Mouse (Mus musculus) limb, embryonic 14.5 days (tissue): ENCODE measurements around the gene Cx3cr1. TPM values are rescaled to one million over a fixed set of nuclear protein-coding genes. Genes with fewer than 3 reads are reported as not detected.

ENCODE experiments used
- ATAC-seq: fragments of 200-750 bp; cut with Nextera tagmentation; 2 replicates; pipeline ENCODE4 v1.8.0; 2017; ENCODE audit warnings: low read depth, moderate number of reproducible peaks, moderate TSS enrichment; ENCODE audit not compliant: low FRiP score
- DNase-seq: peaks from one replicate; pipeline ENCODE4 v3.0.0-alpha.2; 2015; ENCODE audit warnings: low spot score
- H3K27ac ChIP-seq: fragments of 300-500 bp; sonication (generic); replicated peaks from 2 replicates; pipeline ENCODE4 v1.5.1; 2014; ENCODE audit warnings: low read depth, mild to moderate bottlenecking, low read length, moderate library complexity, mixed read lengths
- H3K27me3 ChIP-seq: fragments of 300-500 bp; sonication (generic); 2 replicates; pipeline ENCODE4 v1.6.1; 2014; ENCODE audit warnings: low read length, mixed read lengths; ENCODE audit not compliant: control insufficient read depth, insufficient read depth
- H3K36me3 ChIP-seq: fragments of 300-500 bp; sonication (generic); 2 replicates; pipeline ENCODE4 v1.6.1; 2014; ENCODE audit warnings: mild to moderate bottlenecking, low read length, moderate library complexity, mixed read lengths; ENCODE audit not compliant: control insufficient read depth, insufficient read depth
- H3K4me1 ChIP-seq: fragments of 300-500 bp; sonication (generic); 2 replicates; pipeline ENCODE4 v1.6.1; 2014; ENCODE audit warnings: antibody characterized with exemption, low read length, mixed read lengths; ENCODE audit not compliant: control insufficient read depth, insufficient read depth
- H3K4me2 ChIP-seq: fragments of 300-500 bp; sonication (generic); replicated peaks from 2 replicates; pipeline ENCODE4 v1.6.1; 2014; ENCODE audit warnings: low read depth, mild to moderate bottlenecking, low read length, moderate library complexity; ENCODE audit not compliant: severe bottlenecking
- H3K4me3 ChIP-seq: fragments of 300-500 bp; sonication (generic); replicated peaks from 2 replicates; pipeline ENCODE4 v1.5.1; 2014; ENCODE audit warnings: low read length
- H3K9ac ChIP-seq: fragments of 300-500 bp; sonication (generic); 2 replicates; pipeline ENCODE4 v1.6.1; 2014; ENCODE audit warnings: mild to moderate bottlenecking, low read depth, low read length, moderate library complexity; ENCODE audit not compliant: severe bottlenecking
- H3K9me3 ChIP-seq: fragments of 300-500 bp; sonication (generic); 2 replicates; pipeline ENCODE4 v1.6.1; 2016; ENCODE audit warnings: low read length; ENCODE audit not compliant: control insufficient read depth
- POLR2A ChIP-seq: fragments of 200-500 bp; IDR thresholded peaks from 2 replicates; pipeline ENCODE4 v1.8.0; 2012; ENCODE audit warnings: inconsistent platforms, mild to moderate bottlenecking, moderate library complexity, borderline replicate concordance; ENCODE audit not compliant: insufficient read depth, insufficient read length; ENCODE audit errors: extremely low read depth
- WGBS: fragments of 180-500 bp; shearing (Covaris S2); extraction: QIAGEN DNeasy Blood & Tissue Kit; methylation state at CpG from one replicate; pipeline ENCODE4 v1.1.7; 2014; 5-methylcytosine and 5-hydroxymethylcytosine counted together
- polyA plus RNA-seq, 2 experiments: library from polyadenylated mRNA; depleted of rRNA in 1 of 2; stranded (reverse) in 1 of 2; unstranded in 1 of 2; fragments of >200 nt; fragmentation: Nextera tagmentation in 1 of 2; extraction: Ambion mirVana in 1 of 2; gene quantifications; 2 replicates each; pipeline versions ENCODE4 v1.2.1 to v1.2.3; 2012 to 2014

Gene Cx3cr1
- polyA plus RNA-seq, 2 experiments: 10.1 to 11.0 TPM

DNA sequence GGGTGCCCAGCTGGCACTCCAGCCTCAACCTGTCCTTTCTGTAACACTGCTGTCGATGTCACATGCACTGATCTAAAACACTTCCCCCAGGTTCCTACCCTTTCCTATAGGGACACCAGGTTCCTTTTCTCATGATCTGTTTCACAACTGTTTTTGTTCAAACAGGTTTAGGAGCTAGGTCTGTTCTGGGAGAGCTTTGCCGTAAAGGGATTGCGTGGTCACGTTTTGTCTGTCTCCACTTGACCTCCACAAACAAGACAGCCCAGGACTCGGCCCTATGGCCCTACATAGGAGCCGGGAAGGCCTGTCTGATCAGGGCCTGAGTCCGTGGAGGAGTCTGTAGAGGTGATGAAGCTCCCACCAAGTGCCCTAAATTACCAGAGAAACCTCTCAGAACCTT is 99.9 kb downstream of the Cx3cr1 start:
- Histone ChIP-seq H3K36me3 (peaks cover 35% of the 10 kb centered on the region), H3K4me3 (no peak overlapping the region), H3K27me3 (no peaks in the 10 kb centered on the region), H3K9me3 (no peaks in the 10 kb centered on the region), H3K4me2 (no peak overlapping the region), H3K9ac (no peak overlapping the region), H3K4me1 (peaks cover 16% of the 10 kb centered on the region), H3K27ac (0 out of 2 replicates have a peak overlapping the region, but pooled peaks have one; percentile 33)
- ATAC-seq (no peak), DNase-seq (no peak)
- 80% methylated on average over 7 of the region's 7 CpGs for WGBS
- TF ChIP-seq POLR2A: no peak

DNA sequence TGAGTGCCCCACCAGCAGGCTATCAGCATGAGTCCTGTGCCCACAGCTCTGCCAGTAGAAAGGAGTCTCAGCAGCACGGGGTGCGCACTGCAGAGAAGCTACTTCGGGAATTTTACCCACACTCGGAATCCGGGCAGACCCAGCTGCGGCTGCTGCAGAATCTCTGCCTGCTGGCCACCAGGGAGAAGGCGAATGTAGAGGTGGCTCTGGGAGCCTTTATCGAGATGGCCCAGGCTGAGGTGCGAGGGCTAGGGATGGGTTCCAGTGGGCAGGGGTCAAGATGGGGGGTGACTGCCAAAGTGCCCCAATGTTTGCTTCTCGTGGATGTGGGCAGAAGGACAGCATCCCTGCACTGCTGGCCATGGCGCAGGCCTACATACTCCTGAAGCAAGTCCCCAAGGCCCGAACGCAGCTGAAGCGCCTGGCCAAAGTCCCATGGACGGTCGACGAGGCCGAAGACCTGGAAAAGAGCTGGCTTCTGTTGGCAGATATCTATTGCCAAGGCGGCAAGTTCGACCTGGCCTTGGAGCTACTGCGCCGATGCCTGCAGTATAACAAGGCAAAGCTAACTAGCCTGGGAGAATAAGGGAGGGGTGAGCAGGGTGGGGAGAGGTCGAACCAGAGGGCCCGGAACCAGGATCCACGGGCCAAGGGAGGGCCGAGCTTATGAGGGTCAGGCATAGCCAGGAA is 103.3 kb downstream of the Cx3cr1 start:
- no peaks in the 10 kb centered on the region for H3K9me3 ChIP-seq
- DNase-seq: no peak
- no peak overlapping the region for H3K27ac ChIP-seq
- H3K4me1 ChIP-seq: peaks cover 22% of the 10 kb centered on the region
- TF ChIP-seq POLR2A: no peak
- no peak overlapping the region for H3K4me3 ChIP-seq
- peaks cover 4% of the 10 kb centered on the region; the same call in 1 of the 2 replicates for H3K36me3 ChIP-seq
- no peaks in the 10 kb centered on the region for H3K27me3 ChIP-seq
- H3K4me2 ChIP-seq: no peak overlapping the region
- no peak overlapping the region for H3K9ac ChIP-seq
- 85% methylated on average over 26 of the region's 26 CpGs for WGBS
- ATAC-seq: no peak

DNA sequence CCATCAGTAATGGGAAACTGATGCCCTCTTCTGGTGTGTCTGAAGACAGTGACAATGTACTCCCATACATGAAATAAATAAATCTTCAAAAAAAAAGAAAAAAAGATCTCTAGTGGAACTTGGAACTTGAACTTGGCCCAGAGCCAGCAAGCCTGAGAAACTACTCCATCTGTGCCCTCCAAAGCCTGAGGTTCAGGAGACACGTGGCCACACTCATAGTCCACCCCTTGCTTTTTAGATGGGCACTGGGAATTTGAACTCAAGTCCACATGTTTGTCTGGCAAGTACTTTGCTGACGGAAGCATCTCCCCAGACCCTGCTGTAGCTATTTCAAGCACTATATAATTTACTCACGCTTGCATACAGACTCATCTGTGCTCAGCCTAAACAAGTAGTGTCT is 104.5 kb downstream of the Cx3cr1 start:
- DNase-seq: no peak
- Histone ChIP-seq H3K4me1 (peaks cover 10% of the 10 kb centered on the region; the same call in 1 of the 2 replicates), H3K27me3 (no peaks in the 10 kb centered on the region), H3K9ac (no peak overlapping the region), H3K27ac (no peak overlapping the region), H3K4me2 (no peak overlapping the region), H3K36me3 (peaks cover 3% of the 10 kb centered on the region; the same call in 1 of the 2 replicates), H3K4me3 (no peak overlapping the region), H3K9me3 (no peaks in the 10 kb centered on the region)
- TF ChIP-seq POLR2A: no peak
- ATAC-seq: no peak
- 68% methylated on average over 3 of the region's 3 CpGs for WGBS

DNA sequence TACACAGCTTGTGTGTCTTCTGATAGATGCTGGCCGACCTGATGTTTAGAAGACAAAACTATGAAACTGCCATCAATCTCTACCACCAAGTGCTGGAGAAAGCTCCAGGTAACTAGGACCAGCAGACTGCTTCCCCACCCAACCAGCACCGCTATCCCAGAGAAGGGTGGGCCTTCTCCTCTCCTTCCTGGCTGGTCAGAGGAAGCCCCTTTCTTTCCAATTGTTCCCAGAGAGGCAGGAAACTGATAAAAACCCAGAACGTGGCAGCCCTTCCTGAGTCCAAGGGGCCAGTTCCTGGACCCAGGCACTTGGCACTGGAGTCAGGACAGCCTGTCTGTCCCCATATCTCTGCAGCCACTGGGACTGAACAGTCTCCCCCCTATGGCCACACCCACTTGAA is 105.5 kb downstream of the Cx3cr1 start:
- Histone ChIP-seq H3K4me3 (no peak overlapping the region), H3K9me3 (no peaks in the 10 kb centered on the region), H3K36me3 (no peaks in the 10 kb centered on the region), H3K27ac (no peak overlapping the region), H3K9ac (no peak overlapping the region), H3K4me2 (no peak overlapping the region), H3K4me1 (0 out of 2 replicates have a peak, but pooled peaks cover 7% of the 10 kb centered on the region), H3K27me3 (no peaks in the 10 kb centered on the region)
- DNase-seq (no peak), ATAC-seq (no peak)
- no peak for TF ChIP-seq POLR2A
- 70% methylated on average over 3 of the region's 3 CpGs for WGBS

DNA sequence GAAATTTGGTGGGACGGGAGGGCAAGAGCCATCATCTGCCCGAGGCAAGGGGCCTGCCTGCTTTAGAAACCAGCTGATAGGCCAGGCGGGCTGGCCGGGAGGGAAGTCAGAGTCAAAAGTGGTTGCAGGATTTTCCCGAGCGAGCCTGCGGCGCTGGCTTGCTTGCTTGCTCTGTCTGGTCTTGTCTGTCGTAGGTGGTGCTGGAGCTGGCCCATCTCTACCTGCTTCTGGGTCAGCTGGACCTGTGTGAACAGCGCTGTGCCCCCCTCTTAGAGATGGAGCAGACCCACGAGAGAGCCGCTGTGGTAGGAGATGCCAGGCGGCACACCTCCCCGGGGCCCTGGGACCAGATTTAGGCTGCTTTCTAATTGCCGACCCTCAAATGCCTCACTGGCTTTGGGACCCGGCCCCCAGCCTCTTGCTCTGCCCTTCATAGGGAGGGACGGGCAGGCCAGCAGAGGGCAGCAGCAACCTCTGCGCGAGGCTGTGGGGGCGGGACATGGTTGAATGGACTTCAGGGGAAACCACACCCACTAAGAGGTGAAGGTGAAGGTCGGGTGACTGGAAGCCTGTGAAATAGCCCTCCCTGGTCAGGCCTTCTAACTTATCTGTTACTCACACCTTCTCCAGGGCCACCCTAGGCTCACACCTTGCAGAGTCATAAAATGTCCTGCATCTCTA is 106.6 kb downstream of the Cx3cr1 start:
- H3K27me3 ChIP-seq: no peaks in the 10 kb centered on the region
- no peaks in the 10 kb centered on the region for H3K9me3 ChIP-seq
- H3K9ac ChIP-seq: peak overlapping the region; percentile 22; the same call in 1 of the 2 replicates
- H3K4me2 ChIP-seq: peak overlapping the region; percentile 26; the same call in 1 of the 2 replicates
- H3K4me1 ChIP-seq: 0 out of 2 replicates have a peak, but pooled peaks cover 7% of the 10 kb centered on the region
- peak; percentile 44 for ATAC-seq
- WGBS: 8% methylated on average over 19 of the region's 21 CpGs
- H3K27ac ChIP-seq: no peak overlapping the region
- DNase-seq: no peak
- H3K36me3 ChIP-seq: no peaks in the 10 kb centered on the region
- no peak overlapping the region for H3K4me3 ChIP-seq
- no peak for TF ChIP-seq POLR2A
